Mouse (Mus musculus): ENCODE results near the gene Gm32717.
"Not testable (repeated sequence)": the region's sequence is repeated elsewhere in the genome, so short reads cannot be mapped to it uniquely, and the experiment has no call there.

GRCm38 (mm10) chr10:118227629-118228028 lies 13.0 kb downstream of the Gm32717 start:
- not testable (repeated sequence) for TF ChIP-seq GATA1 (IDR thresholded peaks at IDR 0.05; ENCODE audit: borderline replicate concordance, low read length); FLI1 (IDR thresholded peaks at IDR 0.05; ENCODE audit: low read length)
